Mouse (Mus musculus): Measurements from ENCODE around the gene Cflar.
"Not testable (repeated sequence)": the region's sequence is repeated elsewhere in the genome, so short reads cannot be mapped to it uniquely, and the experiment has no call there.

Gene Cflar

GRCm38 (mm10) chr1:58711365-58712016 lies at the start of gene Cflar:
Gene Cflar, plus strand, starts transcription at chr1:58711508.
- peak; percentile 58 for DNase-seq

- DNase-seq: not testable (repeated sequence)
These were observed 48.6 kb upstream of the Cflar start for GRCm38 (mm10) chr1:58662671-58663070.

- DNase-seq: not testable (repeated sequence)
These were observed 47.9 kb upstream of the Cflar start for GRCm38 (mm10) chr1:58663365-58663764.

- no peak for DNase-seq
These were observed 43.1 kb upstream of the Cflar start for GRCm38 (mm10) chr1:58668191-58668590.

- DNase-seq: not testable (repeated sequence)
These were observed 41.7 kb upstream of the Cflar start for GRCm38 (mm10) chr1:58669635-58670034.

- no peak for DNase-seq
These were observed 39.2 kb upstream of the Cflar start for GRCm38 (mm10) chr1:58672116-58672515.

- DNase-seq: no peak
These were observed 36.3 kb upstream of the Cflar start for GRCm38 (mm10) chr1:58675011-58675410.

GRCm38 (mm10) chr1:58677575-58677974 lies 33.7 kb upstream of the Cflar start:
- peak; percentile 32 for DNase-seq

GRCm38 (mm10) chr1:58678412-58678811 lies 32.9 kb upstream of the Cflar start:
- DNase-seq: not testable (repeated sequence)

- no peak for DNase-seq
These were observed 21.9 kb upstream of the Cflar start for GRCm38 (mm10) chr1:58689426-58689825.

GRCm38 (mm10) chr1:58690006-58690744 lies 21.1 kb upstream of the Cflar start:
- no peak for DNase-seq

GRCm38 (mm10) chr1:58690834-58691488 lies 20.3 kb upstream of the Cflar start:
- not testable (repeated sequence) for DNase-seq

GRCm38 (mm10) chr1:58691718-58692117 lies 19.6 kb upstream of the Cflar start:
- not testable (repeated sequence) for DNase-seq

GRCm38 (mm10) chr1:58693696-58694095 lies 17.6 kb upstream of the Cflar start:
- DNase-seq: no peak

- DNase-seq: not testable (repeated sequence)
These were observed 15.5 kb upstream of the Cflar start, which contains the start of gene Als2cr12 for GRCm38 (mm10) chr1:58695810-58696209. Gene Als2cr12, minus strand, starts transcription at chr1:58695989.

- peak; percentile 45 for DNase-seq
These were observed 13.7 kb upstream of the Cflar start for GRCm38 (mm10) chr1:58697607-58698006.

GRCm38 (mm10) chr1:58698781-58699180 lies 12.5 kb upstream of the Cflar start:
- DNase-seq: no peak

GRCm38 (mm10) chr1:58699988-58700387 lies 11.3 kb upstream of the Cflar start:
- no peak for DNase-seq

GRCm38 (mm10) chr1:58700580-58701162 lies 10.6 kb upstream of the Cflar start:
- not testable (repeated sequence) for DNase-seq

GRCm38 (mm10) chr1:58710043-58710442 lies 1.3 kb upstream of the Cflar start:
- peak; percentile 8 for DNase-seq

GRCm38 (mm10) chr1:58710711-58711364 lies 470 bp upstream of the Cflar start:
- peak; percentile 29 for DNase-seq

Measured in cerebellum, adult 9-10 months (tissue).